Mouse (Mus musculus) testis, adult 2 months (tissue): Measurements from ENCODE around the gene Gm37240.

ENCODE experiments used
- CTCF ChIP-seq: fragments of 200-500 bp; IDR thresholded peaks from 2 replicates; pipeline ENCODE4 v1.5.1; 2012; ENCODE audit warnings: low read depth, mild to moderate bottlenecking, inconsistent platforms, low read length, moderate library complexity; ENCODE audit not compliant: control insufficient read depth, insufficient read depth, insufficient replicate concordance
- POLR2A ChIP-seq: fragments of 200-500 bp; IDR thresholded peaks from 2 replicates; pipeline ENCODE4 v1.6.1; 2012; ENCODE audit warnings: low read depth, mild to moderate bottlenecking, inconsistent platforms, low read length, moderate library complexity; ENCODE audit not compliant: control insufficient read depth

GRCm38 (mm10) chr3:85202726-85203125, 684.6 kb downstream of the Gm37240 start:
- TF ChIP-seq CTCF (no peak), POLR2A (no peak)
